Mouse (Mus musculus) adrenal gland, postnatal 10 days (tissue): ENCODE measurements at regions not wholly inside any gene's neighbourhood (a gene's known extent, or its start where the extent isn't known, plus 50 kb on each side); places are given as distances from the start of the nearest gene placed in this dataset.

Experiments
- DNase-seq: peaks from one replicate; pipeline ENCODE4 v3.0.0; 2021; ENCODE audit warnings: mixed read lengths

- DNase-seq = no peak
These were observed 158.9 kb downstream of the Ly86 start for GRCm38 (mm10) chr13:37503898-37504297.

- no peak for DNase-seq
These were observed 159.4 kb downstream of the Ly86 start for GRCm38 (mm10) chr13:37504373-37504772.

DNA sequence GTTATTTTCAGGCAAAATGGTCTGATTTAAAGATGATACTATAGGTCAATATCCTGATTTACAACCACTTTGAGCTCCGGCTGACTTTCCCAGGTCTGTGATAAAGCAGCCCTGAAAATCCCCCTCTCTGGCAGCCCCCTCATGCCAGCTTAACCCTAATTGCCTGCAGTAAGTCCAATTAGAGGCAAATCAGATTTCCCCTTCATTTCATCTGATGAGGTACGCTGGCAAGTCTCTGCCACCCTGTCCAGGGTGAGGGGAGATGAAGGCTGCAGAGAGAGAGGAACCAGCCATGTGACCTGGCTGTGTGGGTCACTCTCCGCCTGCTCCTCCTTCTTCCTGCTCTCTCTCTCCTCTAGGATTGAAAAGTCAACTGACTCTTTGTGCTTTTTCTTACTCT is 160.6 kb downstream of the Ly86 start:
- DNase-seq = no peak

- DNase-seq = peak; percentile 88
These were observed 161.0 kb downstream of the Ly86 start for GRCm38 (mm10) chr13:37506046-37506445.

DNA sequence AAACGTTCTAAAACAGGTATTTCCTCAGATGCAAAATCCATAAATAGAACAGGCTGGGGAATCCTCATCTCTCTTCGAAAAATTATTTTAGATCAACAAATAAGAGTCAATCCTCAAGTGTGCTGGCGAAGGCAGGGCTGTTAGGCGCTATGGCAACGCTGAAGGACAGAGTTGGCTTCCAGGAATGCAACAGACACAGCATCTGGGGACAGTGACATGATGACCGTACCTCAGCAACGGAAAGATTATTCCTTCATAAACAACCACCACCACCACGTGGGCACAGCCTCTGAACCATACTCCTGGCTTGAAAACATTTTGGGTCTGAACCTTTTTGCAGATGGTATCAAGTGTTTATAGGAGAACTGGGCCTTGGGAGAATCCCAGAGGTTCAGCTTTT is 161.7 kb downstream of the Ly86 start:
- DNase-seq = peak; percentile 61

GRCm38 (mm10) chr13:37507146-37507545 is 162.1 kb downstream of the Ly86 start:
- no peak for DNase-seq

DNA sequence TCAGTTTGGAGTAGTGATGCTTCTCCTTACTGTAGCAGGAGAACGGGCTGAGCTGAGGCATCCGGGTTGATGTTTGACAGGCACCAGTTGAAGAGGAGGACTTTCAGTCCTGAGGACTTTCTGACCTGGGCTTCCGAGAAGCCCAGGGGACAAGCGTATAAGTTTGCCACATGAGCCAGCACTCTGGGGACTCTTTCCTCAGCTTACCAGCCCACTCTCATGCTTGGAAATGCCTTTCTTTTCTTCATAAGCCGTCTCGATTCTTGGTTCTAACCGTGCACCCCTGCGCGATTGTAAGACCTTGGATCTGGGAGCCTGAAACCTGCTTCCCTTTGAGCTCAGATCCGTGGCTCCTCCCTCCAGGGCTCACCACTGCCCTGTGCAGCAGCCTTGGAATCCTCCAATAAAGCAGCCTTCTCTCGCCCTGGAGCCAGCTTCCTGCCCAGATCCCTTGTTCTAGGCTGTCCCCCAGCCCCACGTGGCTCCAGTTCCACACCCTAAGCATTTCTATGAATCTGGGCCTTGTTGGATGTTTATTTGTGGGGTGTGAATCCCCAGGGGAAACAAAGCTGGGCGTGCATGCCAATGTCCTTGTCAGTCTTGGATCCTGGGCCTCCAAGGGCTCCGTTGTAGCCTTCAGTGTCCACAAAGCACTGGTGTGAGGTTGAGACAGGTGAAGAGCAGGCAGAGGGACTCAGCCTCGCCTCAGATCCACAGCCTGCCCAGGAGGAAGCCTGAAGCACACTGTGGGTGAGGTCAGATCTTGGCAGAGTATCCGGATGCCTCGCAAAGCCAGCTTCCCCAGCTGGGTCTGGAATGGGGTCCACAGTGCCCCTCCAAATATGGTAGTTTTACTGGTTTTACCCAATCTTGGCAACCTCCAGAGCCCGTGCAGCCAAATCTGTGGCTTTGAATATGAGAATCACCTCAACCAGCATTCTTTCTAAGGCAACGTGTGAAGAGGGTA is 163.7 kb downstream of the Ly86 start:
- peak; percentile 73 for DNase-seq

- DNase-seq = no peak
These were observed 164.4 kb downstream of the Ly86 start for GRCm38 (mm10) chr13:37509352-37509851.

- DNase-seq = no peak
These were observed 165.5 kb downstream of the Ly86 start for GRCm38 (mm10) chr13:37510511-37510910.

GRCm38 (mm10) chr13:37511006-37511405 is 166.0 kb downstream of the Ly86 start:
- no peak for DNase-seq

DNA sequence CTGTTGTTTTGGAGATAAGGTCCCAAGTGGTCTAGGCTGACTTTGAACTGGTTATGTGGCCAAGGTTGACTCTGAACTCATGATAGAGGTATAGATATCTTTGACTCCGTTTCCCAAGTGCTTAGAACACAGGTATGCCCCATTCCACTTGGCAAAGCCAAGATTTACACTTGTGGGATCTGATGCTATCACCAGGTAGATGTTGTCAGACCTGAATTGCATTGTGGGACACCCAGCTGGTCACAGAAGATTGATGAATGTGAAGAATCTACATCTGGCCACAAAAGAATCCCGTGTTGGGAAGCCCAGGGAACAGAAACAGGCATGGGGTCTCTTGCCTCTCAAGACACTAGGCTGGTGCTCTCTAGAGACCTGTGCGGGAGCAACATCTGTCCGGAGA is 166.4 kb downstream of the Ly86 start:
- no peak for DNase-seq

DNA sequence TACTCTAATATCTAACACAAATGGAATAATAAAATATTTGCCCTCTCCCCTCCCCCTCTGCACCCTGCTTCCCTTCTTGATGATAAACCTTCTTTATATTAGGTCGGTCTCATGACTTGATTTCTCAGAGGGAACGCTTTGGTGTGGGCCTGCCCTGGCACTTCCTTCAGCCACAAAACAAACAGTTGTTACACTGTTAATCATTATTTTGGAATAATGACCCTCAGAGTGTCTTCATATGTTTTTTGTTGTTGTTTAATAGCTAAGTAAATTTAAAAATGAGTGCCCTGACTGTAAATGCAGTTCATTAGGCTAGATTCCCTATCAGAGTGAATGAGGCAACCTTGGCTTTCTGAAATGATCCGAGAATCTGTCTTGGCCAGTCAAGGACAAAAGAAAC is 167.8 kb downstream of the Ly86 start:
- no peak for DNase-seq

GRCm38 (mm10) chr13:37513206-37513904 is 168.3 kb downstream of the Ly86 start:
- DNase-seq = no peak

DNA sequence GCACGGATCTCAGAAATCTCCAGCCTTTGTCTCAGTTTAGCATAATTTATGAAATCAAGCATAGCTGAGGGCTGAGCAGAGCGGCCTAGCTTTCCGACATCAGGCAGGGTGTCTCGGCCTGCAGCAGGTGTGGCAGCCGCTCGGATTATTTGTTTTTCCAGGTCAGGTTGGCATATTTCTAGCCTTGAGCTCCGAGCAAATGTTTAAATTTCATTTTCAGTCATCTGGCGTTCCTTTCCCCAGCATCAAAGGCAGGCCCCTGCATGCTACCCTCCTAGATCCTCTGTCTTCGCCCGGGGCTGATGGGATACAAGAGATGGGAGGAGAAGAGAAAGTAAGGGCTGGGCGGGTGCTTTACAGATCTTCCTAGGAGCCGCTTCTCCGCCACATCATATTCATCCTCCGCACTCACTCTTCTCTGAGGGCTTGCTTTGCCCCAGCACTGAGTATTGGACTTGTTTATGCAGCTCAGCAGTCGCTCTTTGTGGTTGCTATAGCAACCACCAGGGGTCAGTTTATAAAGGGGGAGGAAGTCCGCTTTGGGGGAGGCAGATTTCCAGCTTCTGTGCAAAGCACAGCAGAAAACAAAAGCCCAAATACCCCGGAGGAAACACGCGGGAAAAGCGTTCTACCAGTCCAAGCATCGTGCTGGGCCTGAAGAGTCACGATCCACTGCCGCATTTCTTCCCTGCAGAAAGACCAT is 169.0 kb downstream of the Ly86 start:
- peak; percentile 65 for DNase-seq

- no peak for DNase-seq
These were observed 169.8 kb downstream of the Ly86 start for GRCm38 (mm10) chr13:37514641-37515305.

DNA sequence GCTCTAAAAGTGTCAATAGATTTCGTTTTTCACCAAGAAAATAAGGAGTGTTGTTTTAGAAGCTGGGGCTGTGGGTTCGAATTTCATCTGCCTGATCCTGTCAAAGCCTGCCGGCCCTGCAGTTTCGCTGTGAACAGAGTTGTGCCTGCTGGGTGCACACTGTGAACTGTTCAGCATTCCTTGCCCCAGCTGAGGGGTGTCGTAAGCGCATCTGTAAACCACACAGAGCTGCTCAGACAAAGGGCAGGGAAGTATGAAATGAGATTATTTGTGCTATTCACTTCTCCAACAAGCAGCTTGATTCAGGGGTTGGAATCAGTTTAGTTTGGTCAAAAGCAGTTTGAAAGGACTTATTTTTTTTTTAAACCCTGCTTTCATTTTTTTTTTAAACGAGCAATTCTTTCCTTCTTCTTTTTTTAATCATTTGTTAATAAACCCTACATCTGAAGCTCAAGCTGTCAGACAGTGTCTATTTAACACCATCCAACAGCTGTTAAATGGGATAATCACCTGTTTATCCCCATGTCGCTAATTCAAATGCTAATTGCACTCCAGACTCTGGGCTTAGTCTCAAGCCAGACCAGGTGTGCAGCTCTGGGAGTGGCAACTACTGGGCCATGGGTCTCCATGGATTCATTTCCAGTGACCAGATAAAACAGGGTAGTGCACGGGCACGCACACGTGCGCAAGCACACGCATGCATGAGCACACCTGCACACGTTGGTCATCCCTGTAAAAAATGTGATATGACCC is 172.2 kb downstream of the Ly86 start:
- no peak for DNase-seq

DNA sequence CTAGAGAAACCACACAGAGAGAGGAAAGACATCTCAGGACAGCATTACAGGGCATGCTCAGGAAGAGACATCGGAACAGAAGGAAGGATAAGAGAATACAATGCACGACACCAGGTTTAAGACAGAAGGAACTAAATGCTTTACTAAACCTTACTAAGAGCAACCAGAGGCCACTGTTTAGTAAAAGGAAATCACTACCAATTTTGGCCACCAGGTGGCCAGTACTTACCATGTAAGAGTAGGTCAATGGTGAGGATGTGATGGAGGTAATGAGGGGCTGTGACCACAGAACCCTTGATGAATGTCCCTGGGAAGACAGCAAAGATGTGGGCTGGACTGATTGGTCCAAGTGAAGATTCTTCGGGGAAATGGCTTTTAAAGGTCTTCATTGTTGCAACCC is 174.9 kb downstream of the Ly86 start:
- no peak for DNase-seq

GRCm38 (mm10) chr13:37525097-37525726 is 180.2 kb downstream of the Ly86 start:
- no peak for DNase-seq

DNA sequence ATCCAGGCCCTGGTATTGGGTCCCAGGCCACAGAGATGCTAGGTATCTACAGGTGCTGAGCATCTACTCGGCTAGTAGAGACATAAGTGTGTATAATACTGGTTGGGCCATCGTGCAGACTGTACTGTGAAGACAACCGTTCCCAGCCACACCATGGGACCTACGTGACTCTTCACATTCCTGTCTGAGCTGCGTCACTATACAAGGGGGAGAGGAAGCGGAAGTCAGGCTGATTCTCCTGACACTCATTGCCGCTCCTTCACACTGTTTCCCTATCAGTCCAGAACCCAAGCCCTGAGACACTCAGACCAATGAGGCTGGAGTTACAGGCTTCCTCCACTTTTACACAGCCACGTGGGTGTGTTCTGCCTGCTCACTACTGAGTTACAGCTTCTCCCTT is 181.1 kb downstream of the Ly86 start:
- DNase-seq = no peak

- DNase-seq = no peak
These were observed 183.4 kb downstream of the Ly86 start for GRCm38 (mm10) chr13:37528380-37528779.

- no peak for DNase-seq
These were observed 183.9 kb downstream of the Ly86 start for GRCm38 (mm10) chr13:37528876-37529275.
